Mouse (Mus musculus) forebrain, embryonic 14.5 days (tissue): ENCODE measurements at regions not wholly inside any gene's neighbourhood (a gene's known extent, or its start where the extent isn't known, plus 50 kb on each side); places are given as distances from the start of the nearest gene placed in this dataset.
A peak's percentile ranks its signal among the peaks of the same experiment; 100 is the strongest.

Source experiments
- ATAC-seq: fragments of 200-750 bp; cut with Nextera tagmentation; 2 replicates; pipeline ENCODE4 v1.8.0; 2017; ENCODE audit warnings: mild to moderate bottlenecking, moderate library complexity
- DNase-seq: peaks from one replicate; pipeline ENCODE4 v3.0.0-alpha.2; 2015; ENCODE audit warnings: low spot score
- H3K27ac ChIP-seq: fragments of 300-500 bp; sonication (generic); 2 replicates; pipeline ENCODE4 v1.5.1; 2014; ENCODE audit warnings: low read depth, mild to moderate bottlenecking, control low read depth, low read length, moderate library complexity
- H3K27me3 ChIP-seq: fragments of 300-500 bp; sonication (generic); replicated peaks from 2 replicates; pipeline ENCODE4 v1.6.1; 2014; ENCODE audit warnings: low read length, control low read depth, mixed read lengths; ENCODE audit not compliant: control insufficient read depth, insufficient read depth
- H3K36me3 ChIP-seq: fragments of 300-500 bp; sonication (generic); 2 replicates; pipeline ENCODE4 v1.6.1; 2014; ENCODE audit warnings: low read length, control low read depth; ENCODE audit not compliant: control insufficient read depth, insufficient read depth
- H3K4me1 ChIP-seq: fragments of 300-500 bp; sonication (generic); 2 replicates; pipeline ENCODE4 v1.6.1; 2014; ENCODE audit warnings: antibody characterized with exemption, low read length, control low read depth; ENCODE audit not compliant: control insufficient read depth, insufficient read depth
- H3K4me2 ChIP-seq: fragments of 300-500 bp; sonication (generic); 2 replicates; pipeline ENCODE4 v1.6.1; 2014; ENCODE audit warnings: mild to moderate bottlenecking, control low read depth, low read length
- H3K4me3 ChIP-seq: fragments of 300-500 bp; sonication (generic); 2 replicates; pipeline ENCODE4 v1.5.1; 2014; ENCODE audit warnings: low read depth, low read length, control low read depth
- H3K9ac ChIP-seq: fragments of 300-500 bp; sonication (generic); 2 replicates; pipeline ENCODE4 v1.6.1; 2014; ENCODE audit warnings: mild to moderate bottlenecking, low read length, control low read depth, moderate library complexity
- H3K9me3 ChIP-seq: fragments of 300-500 bp; sonication (generic); replicated peaks from 2 replicates; pipeline ENCODE4 v1.6.1; 2016; ENCODE audit warnings: low read length, control low read depth, mixed read lengths; ENCODE audit not compliant: control insufficient read depth
- WGBS: fragments of 180-500 bp; shearing (Covaris S2); extraction: QIAGEN DNeasy Blood & Tissue Kit; methylation state at CpG from one replicate; pipeline ENCODE4 v1.1.7; 2014; 5-methylcytosine and 5-hydroxymethylcytosine counted together

DNA sequence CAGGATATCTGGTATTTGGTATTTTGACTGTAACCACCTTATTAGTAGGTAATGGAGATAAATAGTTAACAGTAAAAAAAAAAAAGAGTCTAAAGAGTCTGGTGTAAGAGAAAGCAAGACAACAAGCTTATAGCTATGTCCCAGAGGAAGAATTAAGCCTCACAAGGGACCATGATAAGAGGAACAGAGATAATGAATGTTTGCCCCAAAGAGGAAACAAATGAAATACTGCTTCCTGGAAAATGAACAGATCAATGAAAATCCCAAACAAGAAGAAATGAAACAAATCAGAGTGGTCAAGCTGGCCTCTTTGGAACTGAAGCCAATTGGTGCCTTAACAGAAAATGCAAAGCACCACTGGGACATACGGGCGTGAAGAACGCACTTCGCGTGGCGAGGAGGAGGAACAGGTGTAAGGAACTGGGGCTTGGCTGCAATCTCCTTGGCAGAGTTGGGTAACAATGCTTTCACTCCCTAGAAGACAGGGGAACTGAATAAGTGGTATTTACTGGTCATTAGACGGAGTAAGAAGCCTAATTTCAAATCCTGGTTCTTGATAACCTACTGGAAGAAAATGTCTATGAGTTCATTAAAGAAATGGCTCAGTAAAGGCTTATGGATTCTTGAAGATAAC is 62.2 kb upstream of the Etv6 start:
- no peak overlapping the region for H3K9ac ChIP-seq
- no peak for DNase-seq
- H3K4me3 ChIP-seq = no peak overlapping the region
- no peaks in the 10 kb centered on the region for H3K27me3 ChIP-seq
- no peaks in the 10 kb centered on the region for H3K36me3 ChIP-seq
- no peak for ATAC-seq
- no peak overlapping the region for H3K27ac ChIP-seq
- H3K4me1 ChIP-seq = no peaks in the 10 kb centered on the region
- 90% methylated on average over 7 of the region's 7 CpGs for WGBS
- no peak overlapping the region for H3K4me2 ChIP-seq
- no peaks in the 10 kb centered on the region for H3K9me3 ChIP-seq

DNA sequence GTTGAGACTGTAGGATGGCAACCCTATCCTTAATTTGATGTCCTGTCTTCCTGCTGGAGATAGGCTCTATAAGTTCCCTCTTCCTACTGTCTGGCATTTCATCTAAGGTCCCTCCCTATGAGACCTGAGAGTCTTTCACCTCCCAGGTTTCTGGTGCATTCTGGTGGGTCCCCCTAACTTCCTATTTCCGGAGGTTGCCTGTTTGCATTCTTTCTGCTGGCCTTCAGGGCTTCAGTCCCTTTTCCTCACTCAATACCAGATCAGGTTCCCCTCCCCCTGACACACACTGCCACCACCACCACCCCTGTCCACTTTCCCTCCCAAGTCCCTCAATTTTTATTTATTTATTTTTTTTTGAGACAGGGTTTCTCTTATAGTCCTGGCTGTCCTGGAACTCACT is 59.5 kb upstream of the Etv6 start:
- 96% methylated on average over 1 of the region's 1 CpGs for WGBS
- Histone ChIP-seq H3K9me3 (no peaks in the 10 kb centered on the region), H3K27me3 (no peaks in the 10 kb centered on the region), H3K4me1 (no peaks in the 10 kb centered on the region), H3K9ac (no peak overlapping the region), H3K27ac (no peak overlapping the region), H3K36me3 (no peaks in the 10 kb centered on the region), H3K4me2 (no peak overlapping the region), H3K4me3 (no peak overlapping the region)
- no peak for ATAC-seq
- DNase-seq = no peak

DNA sequence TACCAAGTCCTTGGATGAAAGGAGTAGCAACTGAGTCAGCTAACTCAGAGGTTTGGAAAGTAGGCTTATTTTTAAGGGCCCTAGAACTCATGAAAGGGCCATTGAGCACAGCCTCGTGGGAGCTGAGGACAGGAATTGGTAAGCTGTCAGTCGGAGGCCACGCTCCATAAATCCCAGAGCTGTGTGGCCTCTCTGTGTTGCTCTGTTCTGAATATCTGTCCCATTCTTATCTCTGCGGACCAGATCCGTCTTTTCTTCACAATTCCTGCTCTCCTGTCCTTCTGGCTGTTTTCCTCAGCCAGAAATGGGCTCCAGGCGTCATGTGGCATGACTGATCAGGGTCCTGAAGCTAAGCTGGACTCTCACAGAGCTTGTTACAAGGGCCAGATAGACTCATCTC is 58.6 kb upstream of the Etv6 start:
- no peak overlapping the region for H3K4me3 ChIP-seq
- DNase-seq (no peak), ATAC-seq (no peak)
- H3K36me3 ChIP-seq = no peaks in the 10 kb centered on the region
- H3K27ac ChIP-seq = no peak overlapping the region
- H3K9me3 ChIP-seq = no peaks in the 10 kb centered on the region
- no peaks in the 10 kb centered on the region for H3K4me1 ChIP-seq
- H3K9ac ChIP-seq = no peak overlapping the region
- no peaks in the 10 kb centered on the region for H3K27me3 ChIP-seq
- 68% methylated on average over 6 of the region's 6 CpGs for WGBS
- no peak overlapping the region for H3K4me2 ChIP-seq

DNA sequence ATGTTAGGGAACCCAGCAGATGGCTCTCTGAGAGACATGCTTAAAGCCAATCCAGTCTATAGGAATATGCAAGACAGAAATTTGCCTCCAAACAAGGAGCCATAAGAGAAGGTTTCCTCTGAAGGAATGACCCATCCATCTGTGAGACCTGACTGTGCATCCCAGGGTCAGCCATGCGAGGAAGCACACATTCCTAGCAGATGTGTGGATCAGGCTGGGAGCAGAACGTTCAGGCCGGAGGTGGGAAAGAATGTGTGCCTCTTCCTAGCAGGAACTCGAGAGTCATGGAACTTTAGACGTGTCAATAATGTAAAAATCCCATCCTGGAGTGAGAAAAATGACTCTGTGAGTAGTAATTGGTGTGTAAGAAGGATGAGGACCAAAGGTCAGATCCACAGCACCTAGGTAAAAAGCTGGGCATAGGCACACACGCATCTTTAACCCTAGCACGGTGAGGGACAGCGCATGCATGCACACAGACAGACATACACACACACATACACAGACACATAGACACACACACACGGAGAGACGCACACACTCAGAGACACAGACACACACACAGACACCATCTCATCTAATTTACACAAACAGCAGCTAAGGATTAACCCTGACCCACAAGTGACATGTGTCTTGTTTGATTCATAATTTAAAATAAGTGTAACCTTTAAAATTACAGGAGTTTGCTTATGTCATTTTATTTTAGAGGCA is 51.5 kb upstream of the Etv6 start:
- Histone ChIP-seq H3K27ac (no peak overlapping the region), H3K4me3 (no peak overlapping the region), H3K9ac (no peak overlapping the region), H3K27me3 (no peaks in the 10 kb centered on the region), H3K4me1 (peaks cover 4% of the 10 kb centered on the region; the same call in 1 of the 2 replicates), H3K4me2 (no peak overlapping the region), H3K9me3 (no peaks in the 10 kb centered on the region), H3K36me3 (no peaks in the 10 kb centered on the region)
- no peak for DNase-seq
- WGBS = 84% methylated on average over 10 of the region's 10 CpGs
- no peak for ATAC-seq

DNA sequence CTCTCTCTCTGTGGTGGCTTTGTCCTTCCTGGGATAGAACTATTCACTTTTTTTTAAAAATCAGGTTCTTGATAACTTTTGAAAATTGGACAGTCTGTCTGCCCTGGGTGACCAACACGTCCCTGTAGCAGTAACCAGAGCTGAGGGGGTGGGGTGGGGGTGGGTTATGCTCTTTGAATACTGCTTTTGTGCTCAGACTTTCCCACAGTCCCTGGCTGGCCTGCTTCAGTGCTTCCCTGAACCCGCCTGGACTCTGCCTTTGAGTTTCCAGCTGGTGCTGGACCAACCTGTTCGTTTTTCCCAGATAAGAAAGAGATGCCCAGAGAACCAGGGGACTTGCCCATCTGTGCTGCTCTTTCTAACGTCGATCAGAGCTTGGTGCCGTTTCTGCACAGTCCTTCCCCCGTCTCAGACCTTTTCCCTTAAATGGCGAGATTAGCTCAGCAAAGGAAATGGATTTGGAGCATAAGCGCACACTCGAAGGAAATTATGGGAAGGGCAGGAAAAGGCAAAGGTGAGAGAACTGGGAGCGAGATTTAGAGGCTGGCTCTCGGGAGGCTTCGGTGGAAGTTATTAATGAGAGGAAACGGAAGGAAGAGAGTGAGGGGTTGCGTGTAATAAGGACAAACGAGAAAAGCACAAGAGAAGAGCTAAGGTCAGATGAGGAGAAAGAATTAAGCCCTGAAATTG is 50.7 kb upstream of the Etv6 start:
- H3K9me3 ChIP-seq = no peaks in the 10 kb centered on the region
- no peak overlapping the region for H3K9ac ChIP-seq
- H3K4me3 ChIP-seq = no peak overlapping the region
- no peak overlapping the region for H3K27ac ChIP-seq
- H3K36me3 ChIP-seq = no peaks in the 10 kb centered on the region
- no peak for ATAC-seq
- H3K4me2 ChIP-seq = peak overlapping the region; percentile 21; the same call in 1 of the 2 replicates
- 27% methylated on average over 16 of the region's 16 CpGs for WGBS
- peaks cover 4% of the 10 kb centered on the region; the same call in 1 of the 2 replicates for H3K4me1 ChIP-seq
- DNase-seq = no peak
- H3K27me3 ChIP-seq = no peaks in the 10 kb centered on the region
